Mouse (Mus musculus) CH12.LX (cell line): ENCODE measurements around the gene Sult5a1. TPM values are rescaled to one million over a fixed set of nuclear protein-coding genes. Genes with fewer than 3 reads are reported as not detected.

Experiments
- DNase-seq: peaks from one replicate; pipeline ENCODE4 v3.0.0-alpha.2; 2013; ENCODE audit errors: extremely low read depth
- H3K27ac ChIP-seq: 2 replicates; pipeline ENCODE4 v1.5.1; 2012; ENCODE audit warnings: low read depth, mild to moderate bottlenecking, control low read depth, moderate library complexity; ENCODE audit not compliant: insufficient read depth
- H3K27me3 ChIP-seq: replicated peaks from 2 replicates; pipeline ENCODE3; 2012; ENCODE audit warnings: inconsistent platforms
- H3K36me3 ChIP-seq, 2 experiments: replicated peaks in 1 of 2; 2 replicates each; pipeline versions ENCODE3 to v1.6.1; 2012; ENCODE audit warnings: inconsistent platforms in 1 of 2, low read length in 1 of 2, mild to moderate bottlenecking in 1 of 2, mixed read lengths in 1 of 2, moderate library complexity in 1 of 2; ENCODE audit not compliant: control insufficient read depth in 1 of 2, insufficient read depth in 1 of 2
- H3K4me1 ChIP-seq, 2 experiments: 2 replicates each; pipeline ENCODE4 v1.6.1; 2012; ENCODE audit warnings: inconsistent platforms in 1 of 2, moderate library complexity in 1 of 2; ENCODE audit not compliant: insufficient read depth in 2 of 2, control insufficient read depth in 1 of 2
- H3K4me2 ChIP-seq: 2 replicates; pipeline ENCODE4 v1.6.1; 2012; ENCODE audit warnings: low read depth, mild to moderate bottlenecking, control low read depth; ENCODE audit not compliant: poor library complexity, insufficient read depth, severe bottlenecking
- H3K4me3 ChIP-seq, 3 experiments: fragments of 150-350 bp in 1 of 3; sonication (generic) in 1 of 3; replicated peaks in 1 of 3; 2 replicates each; pipeline versions ENCODE3 to v1.5.1; 2011 to 2012; ENCODE audit warnings: low read depth in 2 of 3, low read length in 2 of 3, mild to moderate bottlenecking in 2 of 3, moderate library complexity in 2 of 3, control low read depth in 1 of 3, improper control_type of control experiment in 1 of 3, inconsistent platforms in 1 of 3, mixed read lengths in 1 of 3; ENCODE audit not compliant: poor library complexity in 1 of 3
- H3K79me2 ChIP-seq: replicated peaks from 2 replicates; pipeline ENCODE4 v1.6.1; 2012; ENCODE audit warnings: mild to moderate bottlenecking, moderate library complexity; ENCODE audit not compliant: control insufficient read depth, poor library complexity, insufficient read depth, severe bottlenecking; ENCODE audit errors: extremely low read depth
- H3K9ac ChIP-seq: 2 replicates; pipeline ENCODE4 v1.6.1; 2012; ENCODE audit warnings: low read depth, mild to moderate bottlenecking, control low read depth, moderate library complexity; ENCODE audit not compliant: insufficient read depth
- H3K9me3 ChIP-seq: replicated peaks from 2 replicates; pipeline ENCODE3; 2012; ENCODE audit warnings: low read length, inconsistent platforms, mixed read lengths
- BHLHE40 ChIP-seq: IDR thresholded peaks from 2 replicates; pipeline ENCODE4 v1.6.1; 2011; ENCODE audit warnings: mild to moderate bottlenecking, low read depth, low read length, improper control_type of control experiment
- CHD1 ChIP-seq: IDR thresholded peaks from 2 replicates; pipeline ENCODE4 v1.6.1; 2012; ENCODE audit warnings: low read depth, low read length, improper control_type of control experiment, inconsistent platforms
- CHD2 ChIP-seq: IDR thresholded peaks from 2 replicates; pipeline ENCODE4 v1.6.1; 2011; ENCODE audit warnings: low read length, improper control_type of control experiment
- CTCF ChIP-seq, 2 experiments: IDR thresholded peaks in 1 of 2; conservative IDR thresholded peaks in 1 of 2; 2 replicates each; pipeline ENCODE4 v1.5.1; 2011 to 2012; ENCODE audit warnings: low read depth in 2 of 2, low read length in 2 of 2, improper control_type of control experiment in 1 of 2, inconsistent platforms in 1 of 2, mild to moderate bottlenecking in 1 of 2, moderate library complexity in 1 of 2
- E2F4 ChIP-seq: IDR thresholded peaks from 2 replicates; pipeline ENCODE4 v1.6.1; 2011; ENCODE audit warnings: low read depth, low read length, improper control_type of control experiment; ENCODE audit not compliant: insufficient replicate concordance
- ELF1 ChIP-seq: IDR thresholded peaks from 2 replicates; pipeline ENCODE4 v1.6.1; 2014; ENCODE audit warnings: low read depth, mild to moderate bottlenecking, inconsistent platforms, low read length, improper control_type of control experiment
- EP300 ChIP-seq: IDR thresholded peaks from 2 replicates; pipeline ENCODE4 v1.6.1; 2011; ENCODE audit warnings: low read length, improper control_type of control experiment
- ETS1 ChIP-seq: conservative IDR thresholded peaks from 2 replicates; pipeline ENCODE4 v1.6.1; 2012; ENCODE audit warnings: low read depth, mild to moderate bottlenecking, inconsistent platforms, low read length, improper control_type of control experiment, moderate library complexity
- GABPA ChIP-seq: IDR thresholded peaks from 2 replicates; pipeline ENCODE4 v1.6.1; 2012; ENCODE audit warnings: low read depth, low read length, improper control_type of control experiment, inconsistent platforms; ENCODE audit not compliant: insufficient replicate concordance
- HCFC1 ChIP-seq: IDR thresholded peaks from 2 replicates; pipeline ENCODE4 v1.6.1; 2012; ENCODE audit warnings: low read depth, mild to moderate bottlenecking, inconsistent platforms, low read length, improper control_type of control experiment
- IRF4 ChIP-seq: IDR thresholded peaks from 2 replicates; pipeline ENCODE4 v1.6.1; 2014; ENCODE audit warnings: low read depth, mild to moderate bottlenecking, inconsistent platforms, low read length, improper control_type of control experiment
- JUN ChIP-seq: IDR thresholded peaks from 2 replicates; pipeline ENCODE4 v1.6.1; 2011; ENCODE audit warnings: low read depth, mild to moderate bottlenecking, low read length, improper control_type of control experiment, moderate library complexity; ENCODE audit not compliant: insufficient read depth
- JUND ChIP-seq: conservative IDR thresholded peaks from 2 replicates; pipeline ENCODE4 v1.6.1; 2011; ENCODE audit warnings: low read depth, low read length, improper control_type of control experiment
- KAT2A ChIP-seq: IDR thresholded peaks from 2 replicates; pipeline ENCODE4 v1.6.1; 2012; ENCODE audit warnings: low read length, improper control_type of control experiment, inconsistent platforms; ENCODE audit not compliant: insufficient replicate concordance
- MAFK ChIP-seq: IDR thresholded peaks from 2 replicates; pipeline ENCODE4 v1.6.1; 2011; ENCODE audit warnings: low read length, improper control_type of control experiment; ENCODE audit not compliant: insufficient replicate concordance
- MAX ChIP-seq: IDR thresholded peaks from 2 replicates; pipeline ENCODE4 v1.6.1; 2011; ENCODE audit warnings: low read length, improper control_type of control experiment
- MAZ ChIP-seq: IDR thresholded peaks from 2 replicates; pipeline ENCODE4 v1.6.1; 2012; ENCODE audit warnings: low read depth, mild to moderate bottlenecking, inconsistent platforms, low read length, improper control_type of control experiment, moderate library complexity
- MEF2A ChIP-seq: IDR thresholded peaks from 2 replicates; pipeline ENCODE4 v1.6.1; 2014; ENCODE audit warnings: low read depth, mild to moderate bottlenecking, inconsistent platforms, low read length, improper control_type of control experiment, borderline replicate concordance
- MXI1 ChIP-seq: IDR thresholded peaks from 2 replicates; pipeline ENCODE4 v1.6.1; 2011; ENCODE audit warnings: mild to moderate bottlenecking, low read depth, low read length, improper control_type of control experiment
- MYC ChIP-seq: IDR thresholded peaks from 2 replicates; pipeline ENCODE4 v1.6.1; 2011; ENCODE audit warnings: low read depth, mild to moderate bottlenecking, improper control_type of control experiment, low read length
- NELFE ChIP-seq: IDR thresholded peaks from 2 replicates; pipeline ENCODE4 v1.6.1; 2011; ENCODE audit warnings: low read depth, low read length, improper control_type of control experiment
- NRF1 ChIP-seq: IDR thresholded peaks from 2 replicates; pipeline ENCODE4 v1.6.1; 2014; ENCODE audit warnings: low read depth, mild to moderate bottlenecking, inconsistent platforms, low read length, improper control_type of control experiment, moderate library complexity
- PAX5 ChIP-seq: IDR thresholded peaks from 2 replicates; pipeline ENCODE4 v1.6.1; 2012; ENCODE audit warnings: low read length, inconsistent platforms, mixed read lengths
- POLR2A ChIP-seq: IDR thresholded peaks from 2 replicates; pipeline ENCODE4 v1.6.1; 2011; ENCODE audit warnings: low read depth, mild to moderate bottlenecking, improper control_type of control experiment, low read length
- POLR2AphosphoS2 ChIP-seq: IDR thresholded peaks from 2 replicates; pipeline ENCODE4 v1.6.1; 2011; ENCODE audit warnings: low read depth, low read length, improper control_type of control experiment
- RAD21 ChIP-seq: IDR thresholded peaks from 2 replicates; pipeline ENCODE4 v1.6.1; 2011; ENCODE audit warnings: low read depth, mild to moderate bottlenecking, low read length, improper control_type of control experiment, moderate library complexity
- RCOR1 ChIP-seq: conservative IDR thresholded peaks from 2 replicates; pipeline ENCODE4 v1.6.1; 2012; ENCODE audit warnings: low read depth, mild to moderate bottlenecking, inconsistent platforms, low read length, improper control_type of control experiment
- SIN3A ChIP-seq: IDR thresholded peaks from 2 replicates; pipeline ENCODE4 v1.6.1; 2012; ENCODE audit warnings: low read length, improper control_type of control experiment, inconsistent platforms
- SMC3 ChIP-seq: IDR thresholded peaks from 2 replicates; pipeline ENCODE4 v1.6.1; 2011; ENCODE audit warnings: low read depth, low read length, improper control_type of control experiment
- TBP ChIP-seq: conservative IDR thresholded peaks from 2 replicates; pipeline ENCODE4 v1.6.1; 2011; ENCODE audit warnings: low read depth, low read length, improper control_type of control experiment
- TCF12 ChIP-seq: IDR thresholded peaks from 2 replicates; pipeline ENCODE4 v1.6.1; 2014; ENCODE audit warnings: low read depth, mild to moderate bottlenecking, inconsistent platforms, low read length, improper control_type of control experiment
- UBTF ChIP-seq: IDR thresholded peaks from 2 replicates; pipeline ENCODE4 v1.6.1; 2012; ENCODE audit warnings: low read depth, mild to moderate bottlenecking, inconsistent platforms, low read length, improper control_type of control experiment, moderate library complexity
- USF1 ChIP-seq: IDR thresholded peaks from 2 replicates; pipeline ENCODE4 v1.6.1; 2014; ENCODE audit warnings: low read depth, mild to moderate bottlenecking, inconsistent platforms, low read length, improper control_type of control experiment
- USF2 ChIP-seq: conservative IDR thresholded peaks from 2 replicates; pipeline ENCODE4 v1.6.1; 2011; ENCODE audit warnings: low read depth, low read length, improper control_type of control experiment
- ZC3H11A ChIP-seq: IDR thresholded peaks from 2 replicates; pipeline ENCODE4 v1.6.1; 2012; ENCODE audit warnings: low read depth, mild to moderate bottlenecking, inconsistent platforms, low read length, improper control_type of control experiment
- ZKSCAN1 ChIP-seq: IDR thresholded peaks from 2 replicates; pipeline ENCODE4 v1.6.1; 2012; ENCODE audit warnings: low read depth, inconsistent platforms, low read length, improper control_type of control experiment, borderline replicate concordance
- ZMIZ1 ChIP-seq: IDR thresholded peaks from 2 replicates; pipeline ENCODE4 v1.6.1; 2012; ENCODE audit warnings: low read depth, mild to moderate bottlenecking, inconsistent platforms, low read length, improper control_type of control experiment
- ZNF384 ChIP-seq: IDR thresholded peaks from 2 replicates; pipeline ENCODE4 v1.6.1; 2012; ENCODE audit warnings: low read depth, low read length, improper control_type of control experiment, inconsistent platforms
- dilution Hi-C: fragments of 300-500 bp; cut with MboI; formaldehyde crosslinking; loops from 2 replicates; pipeline ENCODE4 v1.14.3; 2020; ENCODE audit warnings: low sequenced_read_pairs; ENCODE audit not compliant: extremely low pct_unique_long_range_greater_than_20kb, extremely low pct_ligation_motif_present
- in situ Hi-C: fragments of 300-500 bp; cut with MboI; formaldehyde crosslinking; loops from 3 replicates; pipeline ENCODE4 v1.14.3; 2019; ENCODE audit warnings: low sequenced_read_pairs, low pct_ligation_motif_present, low pct_unique_long_range_greater_than_20kb, mixed read lengths
- polyA plus RNA-seq: library from polyadenylated mRNA; unstranded; fragments of >175 nt; gene quantifications from 2 replicates; pipeline ENCODE4 v1.2.1, GENCODE M21; 2012; ENCODE audit warnings: low read depth; ENCODE audit not compliant: insufficient read length
- total RNA-seq, 2 experiments: library from RNA; depleted of rRNA; stranded (reverse); fragments of 300-350 nt in 1 of 2; fragments of >200 nt in 1 of 2; gene quantifications; 2 replicates each; pipeline ENCODE4 v1.2.3; 2012 to 2014

Sult5a1 gene
- total and polyA plus RNA-seq, 3 experiments: 0.68 TPM; not detected in 2

DNA sequence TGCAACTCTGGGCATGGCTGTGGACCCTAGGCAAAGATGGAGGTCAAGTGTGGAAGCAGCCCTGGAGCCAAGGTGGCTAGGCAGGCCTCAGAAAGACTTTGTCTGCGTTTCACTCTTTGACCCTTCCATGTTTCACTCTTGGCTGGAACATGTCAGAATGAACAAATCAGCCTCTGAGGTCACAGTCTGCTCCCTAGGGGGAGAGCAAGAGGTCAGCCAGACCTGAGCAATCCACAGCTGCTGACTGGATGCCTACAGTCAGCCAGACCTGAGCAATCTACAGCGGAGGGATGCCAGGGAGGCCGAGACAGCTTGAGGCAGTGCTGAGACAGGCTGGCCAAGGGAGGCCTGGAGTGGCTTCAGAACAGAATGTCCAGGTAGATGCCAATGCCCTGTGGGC, 23.3 kb upstream of the Sult5a1 start:
- Histone ChIP-seq H3K4me1 (peaks cover 0 to 3% of the 10 kb centered on the region in 2 experiments; a peak in 1 of 4 replicates), H3K79me2 (no peaks in the 10 kb centered on the region), H3K4me2 (no peak overlapping the region), H3K27me3 (peaks cover 27% of the 10 kb centered on the region), H3K36me3 (no peaks in the 10 kb centered on the region), H3K4me3 (peak overlapping the region in 1 of 3 experiments; percentile 19), H3K27ac (no peak overlapping the region), H3K9me3 (peaks cover 22% of the 10 kb centered on the region), H3K9ac (no peak overlapping the region)
- in situ Hi-C loops (no loop called here), dilution Hi-C loops (no loop called here)
- peak; percentile 57 for DNase-seq
- TF ChIP-seq SMC3 (no peak), ETS1 (peak; percentile 23; the same call in 1 of the 2 replicates), TCF12 (peak; percentile 64; the same call in 1 of the 2 replicates), UBTF (0 out of 2 replicates have a peak, but pooled peaks have one; percentile 50), CHD1 (no peak), ZMIZ1 (no peak), JUN (no peak), POLR2A (peak; percentile 37), USF1 (no peak), PAX5 (no peak), MAFK (no peak), MAX (no peak), EP300 (no peak), SIN3A (peak; percentile 95), NRF1 (no peak), NELFE (no peak), RCOR1 (no peak), MXI1 (no peak), HCFC1 (peak; percentile 81), POLR2AphosphoS2 (no peak), IRF4 (peak; percentile 71), CTCF (conservative IDR thresholded peaks at IDR 0.05 in 1 of 2, IDR thresholded peaks at IDR 0.05 in 1 of 2; ENCODE audit: low read depth in 2 of 2, low read length in 2 of 2) (no peak; a peak in 1 of 4 replicates), TBP (peak; percentile 87), BHLHE40 (0 out of 2 replicates have a peak, but pooled peaks have one; percentile 12), ELF1 (0 out of 2 replicates have a peak, but pooled peaks have one; percentile 43), MAZ (no peak), CHD2 (no peak), GABPA (no peak), KAT2A (0 out of 2 replicates have a peak, but pooled peaks have one; percentile 53), MEF2A (no peak), RAD21 (no peak), ZKSCAN1 (no peak), MYC (no peak), JUND (no peak), E2F4 (no peak), USF2 (no peak), ZC3H11A (no peak), ZNF384 (no peak)
- TF ChIP-seq, all 38 proteins: peak for 11
